Mouse (Mus musculus) liver, adult 2 months (tissue): ENCODE measurements at regions not wholly inside any gene's neighbourhood (a gene's known extent, or its start where the extent isn't known, plus 50 kb on each side); places are given as distances from the start of the nearest gene placed in this dataset.

Experiments used
- DNase-seq: peaks from one replicate; pipeline ENCODE4 v3.0.0-alpha.2; 2011; ENCODE audit warnings: low read depth, low spot score; ENCODE audit errors: extremely low read depth
- H3K27ac ChIP-seq: fragments of 200-500 bp; replicated peaks from 2 replicates; pipeline ENCODE4 v1.5.1; 2012; ENCODE audit warnings: low read depth, mild to moderate bottlenecking, control low read depth, inconsistent platforms, low read length; ENCODE audit not compliant: insufficient read depth
- H3K27me3 ChIP-seq: fragments of 200-500 bp; 2 replicates; pipeline ENCODE4 v1.6.1; 2012; ENCODE audit warnings: mild to moderate bottlenecking, moderate library complexity, low read length, inconsistent platforms; ENCODE audit not compliant: control insufficient read depth, insufficient read depth
- H3K36me3 ChIP-seq: fragments of 200-500 bp; 2 replicates; pipeline ENCODE4 v1.6.1; 2012; ENCODE audit warnings: low read length, inconsistent platforms; ENCODE audit not compliant: control insufficient read depth, insufficient read depth
- H3K4me1 ChIP-seq: fragments of 200-500 bp; 2 replicates; pipeline ENCODE4 v1.6.1; 2011; ENCODE audit warnings: low read length; ENCODE audit not compliant: control insufficient read depth, insufficient read depth
- H3K4me3 ChIP-seq: fragments of 200-500 bp; 2 replicates; pipeline ENCODE4 v1.5.1; 2011; ENCODE audit warnings: low read depth, mild to moderate bottlenecking, control low read depth, low read length, moderate library complexity; ENCODE audit not compliant: insufficient read depth
- H3K79me2 ChIP-seq: fragments of 200-500 bp; 2 replicates; pipeline ENCODE4 v1.6.1; 2012; ENCODE audit warnings: inconsistent platforms, mild to moderate bottlenecking, low read length, moderate library complexity; ENCODE audit not compliant: control insufficient read depth, insufficient read depth
- H3K9ac ChIP-seq: fragments of 200-500 bp; 2 replicates; pipeline ENCODE4 v1.6.1; 2012; ENCODE audit warnings: low read depth, mild to moderate bottlenecking, control low read depth, inconsistent platforms, low read length
- CTCF ChIP-seq: fragments of 200-500 bp; IDR thresholded peaks from 2 replicates; pipeline ENCODE4 v1.5.1; 2011; ENCODE audit warnings: low read depth, low read length, control low read depth
- POLR2A ChIP-seq: fragments of 200-500 bp; IDR thresholded peaks from 2 replicates; pipeline ENCODE4 v1.6.1; 2011; ENCODE audit warnings: low read length, control low read depth; ENCODE audit not compliant: insufficient read depth; ENCODE audit errors: extremely low read depth
- WGBS: fragments of 180-500 bp; shearing (Covaris S2); methylation state at CpG from one replicate; pipeline ENCODE4 v1.1.7; 2018; 5-methylcytosine and 5-hydroxymethylcytosine counted together

DNA sequence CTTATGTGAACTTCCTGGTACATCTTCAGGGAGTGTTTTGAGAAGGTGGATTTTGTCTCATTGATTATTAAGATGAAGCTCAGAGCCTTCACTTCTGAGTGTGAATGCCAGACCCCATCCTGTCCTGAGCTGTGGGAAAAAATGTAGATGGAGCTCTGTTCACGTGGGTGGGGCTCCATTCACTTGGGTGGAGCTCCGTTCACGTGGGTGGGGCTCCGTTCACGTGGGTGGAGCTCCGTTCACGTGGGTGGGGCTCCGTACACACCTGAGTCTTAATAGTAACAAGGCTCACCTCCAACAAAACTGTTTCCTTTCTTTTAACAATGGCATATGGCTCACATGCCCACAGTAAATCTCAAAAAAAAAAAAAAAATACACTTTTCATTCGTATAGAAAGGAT, 94.1 kb upstream of the Sox5 start:
- H3K9ac ChIP-seq: no peak overlapping the region
- H3K27me3 ChIP-seq: no peaks in the 10 kb centered on the region
- no peaks in the 10 kb centered on the region for H3K36me3 ChIP-seq
- H3K79me2 ChIP-seq: no peaks in the 10 kb centered on the region
- WGBS: 62% methylated on average over 9 of the region's 9 CpGs
- no peaks in the 10 kb centered on the region for H3K4me1 ChIP-seq
- no peak overlapping the region for H3K27ac ChIP-seq
- no peak for TF ChIP-seq CTCF
- no peak for TF ChIP-seq POLR2A
- no peak overlapping the region for H3K4me3 ChIP-seq
- no peak for DNase-seq

GRCm38 (mm10) chr6:144874251-144874650, 92.5 kb upstream of the Sox5 start:
- Histone ChIP-seq H3K9ac (no peak overlapping the region), H3K4me1 (no peaks in the 10 kb centered on the region), H3K4me3 (no peak overlapping the region), H3K27me3 (no peaks in the 10 kb centered on the region), H3K79me2 (no peaks in the 10 kb centered on the region), H3K27ac (no peak overlapping the region), H3K36me3 (no peaks in the 10 kb centered on the region)
- WGBS: 89% methylated on average over 5 of the region's 5 CpGs
- no peak for DNase-seq
- TF ChIP-seq CTCF (no peak), POLR2A (no peak)

DNA sequence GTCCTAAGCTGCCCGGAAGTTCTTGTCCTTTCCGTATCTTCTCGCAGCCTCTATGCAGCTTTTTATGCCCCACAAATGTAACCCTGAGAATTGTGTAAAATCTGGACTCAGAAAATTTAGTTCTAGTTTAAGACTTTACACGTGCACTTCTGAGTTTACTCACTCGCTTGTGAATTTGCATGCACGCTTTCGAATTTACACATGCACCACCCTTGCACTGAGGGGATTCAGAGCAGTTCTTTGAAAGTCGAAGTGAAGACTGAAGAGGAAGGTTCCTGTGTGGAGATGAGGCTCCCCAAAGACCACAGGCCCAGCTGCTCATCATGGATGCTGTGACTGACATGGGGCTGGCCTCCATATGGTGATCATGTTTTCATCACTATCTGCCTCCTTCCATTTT, 89.2 kb upstream of the Sox5 start:
- Histone ChIP-seq H3K4me3 (no peak overlapping the region), H3K79me2 (no peaks in the 10 kb centered on the region), H3K36me3 (no peaks in the 10 kb centered on the region), H3K27ac (no peak overlapping the region), H3K27me3 (no peaks in the 10 kb centered on the region), H3K9ac (no peak overlapping the region), H3K4me1 (no peaks in the 10 kb centered on the region)
- TF ChIP-seq POLR2A: no peak
- TF ChIP-seq CTCF: no peak
- WGBS: 94% methylated on average over 8 of the region's 8 CpGs
- DNase-seq: no peak

GRCm38 (mm10) chr6:144867333-144867732, 85.6 kb upstream of the Sox5 start:
- Histone ChIP-seq H3K9ac (no peak overlapping the region), H3K27me3 (no peaks in the 10 kb centered on the region), H3K36me3 (no peaks in the 10 kb centered on the region), H3K27ac (no peak overlapping the region), H3K79me2 (no peaks in the 10 kb centered on the region), H3K4me3 (no peak overlapping the region), H3K4me1 (no peaks in the 10 kb centered on the region)
- WGBS: 86% methylated on average over 9 of the region's 9 CpGs
- no peak for TF ChIP-seq CTCF
- TF ChIP-seq POLR2A: no peak
- DNase-seq: no peak

DNA sequence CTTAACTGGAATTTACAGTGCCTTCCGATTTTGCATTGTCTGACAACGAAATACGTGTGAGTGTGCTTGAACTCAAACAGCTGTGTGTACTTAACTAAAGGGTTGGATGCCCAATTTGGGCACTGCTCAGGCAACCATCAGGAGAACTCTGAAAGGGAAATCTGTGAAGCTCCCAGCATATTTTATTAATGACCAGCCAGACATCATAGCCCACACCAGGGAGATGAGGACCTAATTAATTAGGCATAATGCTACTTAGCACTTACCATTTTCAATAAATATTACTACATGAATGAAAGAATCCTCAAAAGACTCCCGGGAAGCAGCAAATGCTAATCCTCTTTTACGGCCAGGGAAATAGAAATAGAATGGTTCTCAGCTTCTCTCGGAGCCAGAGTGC, 82.2 kb upstream of the Sox5 start:
- TF ChIP-seq POLR2A (no peak), CTCF (no peak)
- no peak for DNase-seq
- 89% methylated on average over 6 of the region's 6 CpGs for WGBS

GRCm38 (mm10) chr6:144863430-144863994, 81.7 kb upstream of the Sox5 start:
- H3K4me3 ChIP-seq: no peak overlapping the region
- no peak for DNase-seq
- H3K36me3 ChIP-seq: no peaks in the 10 kb centered on the region
- TF ChIP-seq POLR2A (no peak), CTCF (no peak)
- no peaks in the 10 kb centered on the region for H3K79me2 ChIP-seq
- H3K9ac ChIP-seq: no peak overlapping the region
- 80% methylated on average over 3 of the region's 3 CpGs for WGBS
- H3K27me3 ChIP-seq: no peaks in the 10 kb centered on the region
- H3K27ac ChIP-seq: no peak overlapping the region
- H3K4me1 ChIP-seq: no peaks in the 10 kb centered on the region

More for the DNA sequence above, 82.2 kb upstream of the Sox5 start:
- no peaks in the 10 kb centered on the region for H3K36me3 ChIP-seq
- no peaks in the 10 kb centered on the region for H3K4me1 ChIP-seq
- no peak overlapping the region for H3K27ac ChIP-seq
- no peaks in the 10 kb centered on the region for H3K79me2 ChIP-seq
- H3K4me3 ChIP-seq: no peak overlapping the region
- H3K9ac ChIP-seq: no peak overlapping the region
- no peaks in the 10 kb centered on the region for H3K27me3 ChIP-seq

- Histone ChIP-seq H3K27me3 (no peaks in the 10 kb centered on the region), H3K27ac (no peak overlapping the region), H3K4me1 (peaks cover 2% of the 10 kb centered on the region; the same call in 1 of the 2 replicates), H3K79me2 (no peaks in the 10 kb centered on the region), H3K36me3 (no peaks in the 10 kb centered on the region), H3K4me3 (no peak overlapping the region), H3K9ac (no peak overlapping the region)
- WGBS: 74% methylated on average over 3 of the region's 3 CpGs
- no peak for DNase-seq
- TF ChIP-seq POLR2A: no peak
- TF ChIP-seq CTCF: no peak
These were observed 59.7 kb upstream of the Sox5 start for GRCm38 (mm10) chr6:144841510-144841909.
